Mouse (Mus musculus): ENCODE measurements around the gene Frmpd4. TPM values are rescaled to one million over a fixed set of nuclear protein-coding genes. Genes with fewer than 3 reads are reported as not detected.
A peak's percentile ranks its signal among the peaks of the same experiment; 100 is the strongest.

The Frmpd4 gene
- polyA plus RNA-seq, 1 experiment from 2014 or later, result 0.11 TPM

- ATAC-seq (replicated peaks; ENCODE audit: insufficient number of reproducible peaks, low FRiP score, low TSS enrichment, low read depth), result no peak
- WGBS, result 83% methylated on average over 4 of the region's 4 CpGs
- no peak for DNase-seq (ENCODE audit: low spot score)
- no peak overlapping the region for H3K9ac ChIP-seq (replicated peaks; ENCODE audit: low read length)
- no peaks in the 10 kb centered on the region for H3K4me1 ChIP-seq (ENCODE audit: control insufficient read depth, insufficient read depth, low read length)
- H3K4me3 ChIP-seq (ENCODE audit: low read depth, low read length), result no peak overlapping the region
- H3K27me3 ChIP-seq (ENCODE audit: control insufficient read depth, insufficient read depth, low read length), result no peaks in the 10 kb centered on the region
- H3K4me2 ChIP-seq (ENCODE audit: low read depth, low read length), result no peak overlapping the region
- H3K36me3 ChIP-seq (replicated peaks; ENCODE audit: control insufficient read depth, insufficient read depth, low read depth, low read length), result no peaks in the 10 kb centered on the region
- no peak overlapping the region for H3K27ac ChIP-seq (replicated peaks; ENCODE audit: low read depth, low read length)
- no peaks in the 10 kb centered on the region for H3K9me3 ChIP-seq (replicated peaks; ENCODE audit: control insufficient read depth, low read length)
Measured at GRCm38 (mm10) chrX:168429814-168430213, 147.2 kb downstream of the Frmpd4 start.

GRCm38 (mm10) chrX:168415403-168415802, 161.6 kb downstream of the Frmpd4 start:
- peak; percentile 68 for DNase-seq (ENCODE audit: low spot score)
- WGBS, result 36% methylated on average over 3 of the region's 3 CpGs

GRCm38 (mm10) chrX:168403512-168403911, 173.5 kb downstream of the Frmpd4 start:
- H3K27me3 ChIP-seq (ENCODE audit: control insufficient read depth, insufficient read depth, low read length), result no peaks in the 10 kb centered on the region
- no peak overlapping the region for H3K9ac ChIP-seq (replicated peaks; ENCODE audit: low read length)
- ATAC-seq (replicated peaks; ENCODE audit: insufficient number of reproducible peaks, low FRiP score, low TSS enrichment, low read depth) (no peak), DNase-seq (ENCODE audit: low spot score) (no peak)
- H3K4me3 ChIP-seq (ENCODE audit: low read depth, low read length), result no peak overlapping the region
- no peaks in the 10 kb centered on the region for H3K4me1 ChIP-seq (ENCODE audit: control insufficient read depth, insufficient read depth, low read length)
- H3K36me3 ChIP-seq (replicated peaks; ENCODE audit: control insufficient read depth, insufficient read depth, low read depth, low read length), result no peaks in the 10 kb centered on the region
- no peak overlapping the region for H3K27ac ChIP-seq (replicated peaks; ENCODE audit: low read depth, low read length)
- 62% methylated on average over 2 of the region's 2 CpGs for WGBS
- H3K4me2 ChIP-seq (ENCODE audit: low read depth, low read length), result no peak overlapping the region
- H3K9me3 ChIP-seq (replicated peaks; ENCODE audit: control insufficient read depth, low read length), result no peaks in the 10 kb centered on the region

More at GRCm38 (mm10) chrX:168415403-168415802, 161.6 kb downstream of the Frmpd4 start:
- Histone ChIP-seq H3K4me3 (ENCODE audit: low read depth, low read length) (no peak overlapping the region), H3K4me2 (ENCODE audit: low read depth, low read length) (no peak overlapping the region), H3K27me3 (ENCODE audit: control insufficient read depth, insufficient read depth, low read length) (no peaks in the 10 kb centered on the region), H3K27ac (replicated peaks; ENCODE audit: low read depth, low read length) (no peak overlapping the region), H3K9me3 (replicated peaks; ENCODE audit: control insufficient read depth, low read length) (no peaks in the 10 kb centered on the region), H3K4me1 (ENCODE audit: control insufficient read depth, insufficient read depth, low read length) (no peaks in the 10 kb centered on the region), H3K36me3 (replicated peaks; ENCODE audit: control insufficient read depth, insufficient read depth, low read depth, low read length) (no peaks in the 10 kb centered on the region), H3K9ac (replicated peaks; ENCODE audit: low read length) (no peak overlapping the region)
- ATAC-seq (replicated peaks; ENCODE audit: insufficient number of reproducible peaks, low FRiP score, low TSS enrichment, low read depth), result no peak

DNA sequence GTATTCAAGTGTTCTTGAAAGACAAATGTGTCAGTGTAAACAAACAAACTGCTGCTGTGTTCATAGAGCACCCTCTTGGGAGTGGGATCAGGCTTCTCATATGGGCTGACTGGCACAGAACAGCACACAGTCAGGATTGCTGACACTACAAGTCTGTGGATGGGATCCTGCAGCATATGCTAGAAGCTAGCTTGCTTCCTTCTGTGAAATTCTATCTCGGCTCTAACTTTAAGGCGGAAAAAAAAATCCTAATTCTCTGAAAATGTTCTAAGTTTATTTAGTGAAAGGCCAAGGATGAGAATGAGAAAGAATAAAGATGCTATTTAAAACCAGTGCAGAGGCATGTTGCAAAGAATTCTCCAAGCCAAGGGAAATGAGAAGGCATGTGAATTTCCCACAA, 226.6 kb downstream of the Frmpd4 start:
- H3K4me3 ChIP-seq (ENCODE audit: low read depth, low read length), result no peak overlapping the region
- H3K27me3 ChIP-seq (ENCODE audit: control insufficient read depth, insufficient read depth, low read length), result no peaks in the 10 kb centered on the region
- H3K4me2 ChIP-seq (ENCODE audit: low read depth, low read length), result no peak overlapping the region
- DNase-seq (ENCODE audit: low spot score) (no peak), ATAC-seq (replicated peaks; ENCODE audit: insufficient number of reproducible peaks, low FRiP score, low TSS enrichment, low read depth) (no peak)
- H3K4me1 ChIP-seq (ENCODE audit: control insufficient read depth, insufficient read depth, low read length), result no peaks in the 10 kb centered on the region
- no peak overlapping the region for H3K27ac ChIP-seq (replicated peaks; ENCODE audit: low read depth, low read length)
- H3K9me3 ChIP-seq (replicated peaks; ENCODE audit: control insufficient read depth, low read length), result no peaks in the 10 kb centered on the region
- WGBS, result 77% methylated on average over 2 of the region's 2 CpGs
- H3K9ac ChIP-seq (replicated peaks; ENCODE audit: low read length), result no peak overlapping the region
- no peaks in the 10 kb centered on the region for H3K36me3 ChIP-seq (replicated peaks; ENCODE audit: control insufficient read depth, insufficient read depth, low read depth, low read length)

DNA sequence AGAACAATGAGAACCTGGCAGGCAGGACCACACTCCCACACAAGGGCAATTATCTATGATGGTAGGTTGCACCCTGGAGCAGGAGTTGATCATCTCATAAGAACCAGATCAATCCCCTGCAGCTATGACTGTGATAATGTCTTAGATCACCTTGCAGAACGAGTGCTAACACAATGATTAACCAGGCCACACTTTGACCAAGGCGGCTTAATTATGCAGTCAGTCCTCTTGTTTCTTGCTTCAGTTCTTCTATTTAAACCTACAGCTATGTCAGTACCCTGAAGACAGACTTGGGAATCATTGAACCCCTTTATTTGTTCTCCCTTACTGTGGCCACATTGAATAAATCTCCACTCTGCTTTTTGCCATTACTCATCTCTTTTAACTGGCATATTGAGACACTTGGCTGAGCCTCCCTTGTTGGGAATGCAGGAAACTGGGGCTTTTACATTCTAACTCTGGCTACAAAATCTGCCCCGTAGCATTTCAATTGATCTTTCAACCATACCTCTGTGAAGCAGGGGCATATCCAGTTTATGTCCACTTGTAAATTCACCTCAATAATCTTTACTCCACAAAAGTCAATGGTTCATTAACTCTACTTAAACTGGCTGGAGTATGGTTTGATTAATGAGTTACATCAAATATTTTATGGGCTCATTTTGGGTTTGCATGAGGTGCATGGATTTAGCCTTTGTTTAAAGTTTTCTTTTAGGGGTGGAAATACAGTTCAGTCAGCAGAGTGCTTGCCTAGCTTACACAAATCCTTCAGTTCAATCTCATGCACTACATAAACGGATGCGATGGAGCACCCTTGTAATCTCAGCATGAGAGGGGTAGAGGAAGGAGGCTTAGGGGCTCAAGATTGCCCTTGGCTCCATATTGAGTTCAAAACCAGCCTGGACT, 227.5 kb downstream of the Frmpd4 start:
- no peak overlapping the region for H3K4me2 ChIP-seq (ENCODE audit: low read depth, low read length)
- 81% methylated on average over 5 of the region's 5 CpGs for WGBS
- H3K27me3 ChIP-seq (ENCODE audit: control insufficient read depth, insufficient read depth, low read length), result no peaks in the 10 kb centered on the region
- no peak overlapping the region for H3K9ac ChIP-seq (replicated peaks; ENCODE audit: low read length)
- DNase-seq (ENCODE audit: low spot score) (no peak), ATAC-seq (replicated peaks; ENCODE audit: insufficient number of reproducible peaks, low FRiP score, low TSS enrichment, low read depth) (no peak)
- no peak overlapping the region for H3K4me3 ChIP-seq (ENCODE audit: low read depth, low read length)
- no peaks in the 10 kb centered on the region for H3K36me3 ChIP-seq (replicated peaks; ENCODE audit: control insufficient read depth, insufficient read depth, low read depth, low read length)
- H3K9me3 ChIP-seq (replicated peaks; ENCODE audit: control insufficient read depth, low read length), result no peaks in the 10 kb centered on the region
- no peaks in the 10 kb centered on the region for H3K4me1 ChIP-seq (ENCODE audit: control insufficient read depth, insufficient read depth, low read length)
- H3K27ac ChIP-seq (replicated peaks; ENCODE audit: low read depth, low read length), result no peak overlapping the region

GRCm38 (mm10) chrX:168338212-168338611, 238.8 kb downstream of the Frmpd4 start:
- Histone ChIP-seq H3K27ac (replicated peaks; ENCODE audit: low read depth, low read length) (no peak overlapping the region), H3K36me3 (replicated peaks; ENCODE audit: control insufficient read depth, insufficient read depth, low read depth, low read length) (no peaks in the 10 kb centered on the region), H3K9me3 (replicated peaks; ENCODE audit: control insufficient read depth, low read length) (no peaks in the 10 kb centered on the region), H3K4me3 (ENCODE audit: low read depth, low read length) (no peak overlapping the region), H3K9ac (replicated peaks; ENCODE audit: low read length) (no peak overlapping the region), H3K4me2 (ENCODE audit: low read depth, low read length) (no peak overlapping the region), H3K27me3 (ENCODE audit: control insufficient read depth, insufficient read depth, low read length) (no peaks in the 10 kb centered on the region), H3K4me1 (ENCODE audit: control insufficient read depth, insufficient read depth, low read length) (no peaks in the 10 kb centered on the region)
- ATAC-seq (replicated peaks; ENCODE audit: insufficient number of reproducible peaks, low FRiP score, low TSS enrichment, low read depth) (no peak), DNase-seq (ENCODE audit: low spot score) (no peak)

DNA sequence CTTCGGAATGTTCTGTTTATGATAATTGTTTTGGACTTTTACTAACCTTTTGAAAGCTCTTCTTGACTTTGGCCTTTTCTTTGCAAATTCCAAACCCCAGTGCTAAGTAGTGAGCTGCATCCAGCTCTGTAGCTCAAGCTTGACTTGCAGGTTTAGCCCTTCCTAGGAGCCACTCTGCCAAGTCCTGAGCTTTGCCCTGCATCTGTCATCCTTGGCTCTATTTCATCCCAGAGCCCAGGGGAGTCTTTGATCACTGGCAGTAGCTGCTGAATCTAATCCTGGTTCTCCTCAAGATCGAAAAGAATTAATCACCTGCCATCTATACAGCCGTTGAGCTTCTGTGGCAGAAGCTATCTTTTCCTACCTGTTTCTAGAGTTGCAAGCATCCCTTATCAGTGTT, 251.9 kb downstream of the Frmpd4 start:
- no peak overlapping the region for H3K9ac ChIP-seq (replicated peaks; ENCODE audit: low read length)
- no peak overlapping the region for H3K4me2 ChIP-seq (ENCODE audit: low read depth, low read length)
- H3K36me3 ChIP-seq (replicated peaks; ENCODE audit: control insufficient read depth, insufficient read depth, low read depth, low read length), result no peaks in the 10 kb centered on the region
- H3K4me1 ChIP-seq (ENCODE audit: control insufficient read depth, insufficient read depth, low read length), result no peaks in the 10 kb centered on the region
- H3K9me3 ChIP-seq (replicated peaks; ENCODE audit: control insufficient read depth, low read length), result no peaks in the 10 kb centered on the region
- H3K4me3 ChIP-seq (ENCODE audit: low read depth, low read length), result no peak overlapping the region
- no peaks in the 10 kb centered on the region; the same call in 1 of the 2 replicates for H3K27me3 ChIP-seq (ENCODE audit: control insufficient read depth, insufficient read depth, low read length)
- H3K27ac ChIP-seq (replicated peaks; ENCODE audit: low read depth, low read length), result no peak overlapping the region
- no peak for DNase-seq (ENCODE audit: low spot score)
- 81% methylated on average over 3 of the region's 3 CpGs for WGBS
- ATAC-seq (replicated peaks; ENCODE audit: insufficient number of reproducible peaks, low FRiP score, low TSS enrichment, low read depth), result no peak

DNA sequence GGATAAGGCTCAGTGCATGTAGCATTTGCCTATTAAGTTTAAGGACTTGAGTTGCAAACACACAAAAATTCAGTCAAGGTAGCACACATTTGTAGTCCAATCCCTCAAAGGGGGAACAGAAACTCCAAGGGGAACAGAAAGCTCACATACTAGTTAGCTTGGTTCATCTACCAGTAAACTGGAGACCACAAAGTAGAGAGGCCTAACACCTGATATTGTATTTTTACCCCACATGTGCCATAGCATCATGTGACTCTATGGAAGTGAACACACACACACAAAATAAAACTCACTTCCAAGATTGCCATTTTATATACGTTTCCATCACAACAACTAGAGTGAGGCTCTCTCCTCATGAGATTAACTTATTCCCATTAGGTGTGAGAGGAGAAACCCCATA, 264.9 kb downstream of the Frmpd4 start:
- Histone ChIP-seq H3K4me2 (ENCODE audit: low read depth, low read length) (no peak overlapping the region), H3K27ac (replicated peaks; ENCODE audit: low read depth, low read length) (no peak overlapping the region), H3K36me3 (replicated peaks; ENCODE audit: control insufficient read depth, insufficient read depth, low read depth, low read length) (no peaks in the 10 kb centered on the region), H3K9ac (replicated peaks; ENCODE audit: low read length) (no peak overlapping the region), H3K4me1 (ENCODE audit: control insufficient read depth, insufficient read depth, low read length) (no peaks in the 10 kb centered on the region), H3K4me3 (ENCODE audit: low read depth, low read length) (no peak overlapping the region), H3K27me3 (ENCODE audit: control insufficient read depth, insufficient read depth, low read length) (no peaks in the 10 kb centered on the region), H3K9me3 (replicated peaks; ENCODE audit: control insufficient read depth, low read length) (no peaks in the 10 kb centered on the region)
- 82% methylated on average over 1 of the region's 1 CpGs for WGBS
- ATAC-seq (replicated peaks; ENCODE audit: insufficient number of reproducible peaks, low FRiP score, low TSS enrichment, low read depth), result no peak
- DNase-seq (ENCODE audit: low spot score), result no peak

Data from embryonic facial prominence, embryonic 11.5 days (tissue).